Mouse (Mus musculus) testis, adult 2 months (tissue): Measurements from ENCODE around the gene Wfdc5.

ENCODE experiments used
- CTCF ChIP-seq: fragments of 200-500 bp; IDR thresholded peaks from 2 replicates; pipeline ENCODE4 v1.5.1; 2012; ENCODE audit warnings: low read depth, mild to moderate bottlenecking, inconsistent platforms, low read length, moderate library complexity; ENCODE audit not compliant: control insufficient read depth, insufficient read depth, insufficient replicate concordance
- POLR2A ChIP-seq: fragments of 200-500 bp; IDR thresholded peaks from 2 replicates; pipeline ENCODE4 v1.6.1; 2012; ENCODE audit warnings: low read depth, mild to moderate bottlenecking, inconsistent platforms, low read length, moderate library complexity; ENCODE audit not compliant: control insufficient read depth

- TF ChIP-seq CTCF, result peak; percentile 42; the same call in 1 of the 2 replicates
- TF ChIP-seq POLR2A, result no peak
These were observed 48.0 kb downstream of the Wfdc5 start for GRCm38 (mm10) chr2:164134563-164134962.
